Mouse (Mus musculus): Measurements from ENCODE around the gene Arfgef3. TPM values are rescaled to one million over a fixed set of nuclear protein-coding genes. Genes with fewer than 3 reads are reported as not detected.

The Arfgef3 gene
- total and polyA plus RNA-seq, 3 experiments: not detected

DNA sequence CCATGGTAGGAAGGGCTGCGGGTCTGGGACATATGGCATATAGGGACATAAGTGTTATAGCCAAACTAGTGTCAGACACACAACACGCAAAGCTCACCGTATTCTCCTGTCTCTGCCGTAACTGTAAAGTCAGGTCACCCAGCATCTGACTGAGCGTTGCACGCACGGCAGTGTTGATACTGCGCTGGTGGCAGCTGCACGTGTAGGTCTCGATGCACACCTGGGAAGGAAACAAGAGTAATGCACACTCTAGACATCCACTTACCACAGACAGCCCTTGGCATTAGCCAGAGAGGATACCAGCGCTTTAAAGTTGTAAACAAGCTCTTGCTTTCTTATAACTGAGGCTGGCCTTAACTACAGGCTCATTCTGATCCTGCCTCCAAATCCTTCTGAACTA, 79.0 kb downstream of the Arfgef3 start:
- Histone ChIP-seq H3K4me1 (ENCODE audit: control insufficient read depth in 1 of 2, insufficient read depth in 2 of 2, low read length in 2 of 2) (no peaks in the 10 kb centered on the region), H3K4me3 (ENCODE audit: control insufficient read depth in 1 of 2, insufficient read depth in 1 of 2, low read depth in 2 of 2, low read length in 2 of 2) (no peak overlapping the region), H3K9me3 (replicated peaks; ENCODE audit: insufficient read depth, low read length) (no peaks in the 10 kb centered on the region), H3K27me3 (ENCODE audit: control insufficient read depth in 1 of 2, insufficient read depth in 2 of 2, low read length in 2 of 2) (no peaks in the 10 kb centered on the region), H3K79me2 (ENCODE audit: control insufficient read depth, insufficient read depth, low read length, poor library complexity) (no peaks in the 10 kb centered on the region), H3K27ac (ENCODE audit: control insufficient read depth, low read depth, low read length) (no peak overlapping the region), H3K36me3 (ENCODE audit: control insufficient read depth in 1 of 2, insufficient read depth in 2 of 2, low read length in 2 of 2) (no peaks in the 10 kb centered on the region), H3K9ac (ENCODE audit: control insufficient read depth, low read depth, low read length, poor library complexity, severe bottlenecking) (no peak overlapping the region)
- no peak for TF ChIP-seq RCOR1 (IDR thresholded peaks at IDR 0.05; ENCODE audit: low read depth, low read length)
- no peak for TF ChIP-seq KAT2A (conservative IDR thresholded peaks at IDR 0.05; ENCODE audit: low read depth, low read length)
- no peak for TF ChIP-seq POLR2AphosphoS5 (IDR thresholded peaks at IDR 0.05; ENCODE audit: borderline replicate concordance, low read depth, low read length)
- no peak for DNase-seq (ENCODE audit: low read depth, low spot score)

- DNase-seq (ENCODE audit: low read depth, low spot score): no peak
- H3K9me3 ChIP-seq (replicated peaks; ENCODE audit: insufficient read depth, low read length): no peaks in the 10 kb centered on the region
- no peaks in the 10 kb centered on the region for H3K4me1 ChIP-seq (ENCODE audit: control insufficient read depth in 1 of 2, insufficient read depth in 2 of 2, low read length in 2 of 2)
- no peaks in the 10 kb centered on the region for H3K27me3 ChIP-seq (ENCODE audit: control insufficient read depth in 1 of 2, insufficient read depth in 2 of 2, low read length in 2 of 2)
- H3K36me3 ChIP-seq (ENCODE audit: control insufficient read depth in 1 of 2, insufficient read depth in 2 of 2, low read length in 2 of 2): no peaks in the 10 kb centered on the region
- no peak overlapping the region for H3K27ac ChIP-seq (ENCODE audit: control insufficient read depth, low read depth, low read length)
- H3K4me3 ChIP-seq (ENCODE audit: control insufficient read depth in 1 of 2, insufficient read depth in 1 of 2, low read depth in 2 of 2, low read length in 2 of 2): no peak overlapping the region
- no peaks in the 10 kb centered on the region for H3K79me2 ChIP-seq (ENCODE audit: control insufficient read depth, insufficient read depth, low read length, poor library complexity)
- no peak for TF ChIP-seq HCFC1 (IDR thresholded peaks at IDR 0.05; ENCODE audit: low read depth, low read length)
- TF ChIP-seq MAFK (IDR thresholded peaks at IDR 0.05; ENCODE audit: borderline replicate concordance, low read depth, low read length): no peak
- no peak for TF ChIP-seq KAT2A (conservative IDR thresholded peaks at IDR 0.05; ENCODE audit: low read depth, low read length)
- TF ChIP-seq ELF1 (IDR thresholded peaks at IDR 0.05; ENCODE audit: low read depth, low read length): no peak
- TF ChIP-seq POLR2AphosphoS5 (IDR thresholded peaks at IDR 0.05; ENCODE audit: borderline replicate concordance, low read depth, low read length): no peak
- no peak for TF ChIP-seq JUND (IDR thresholded peaks at IDR 0.05; ENCODE audit: low read depth, low read length)
- no peak for TF ChIP-seq POLR2A (IDR thresholded peaks at IDR 0.05; ENCODE audit: control insufficient read depth in 1 of 2, insufficient read depth in 1 of 2, low read depth in 1 of 2, low read length in 2 of 2, poor library complexity in 1 of 2)
- TF ChIP-seq MEF2A (IDR thresholded peaks at IDR 0.05; ENCODE audit: extremely low read depth, insufficient replicate concordance, low read depth, low read length, poor library complexity, severe bottlenecking): no peak
- TF ChIP-seq CTCF (IDR thresholded peaks at IDR 0.05 in 2 of 3, conservative IDR thresholded peaks at IDR 0.05 in 1 of 3; ENCODE audit: control insufficient read depth in 1 of 3, insufficient read depth in 1 of 3, low read depth in 2 of 3, low read length in 3 of 3, poor library complexity in 1 of 3, severe bottlenecking in 1 of 3): no peak
- no peak for TF ChIP-seq USF2 (IDR thresholded peaks at IDR 0.05; ENCODE audit: borderline replicate concordance in 1 of 2, insufficient read depth in 1 of 2, low read depth in 1 of 2, low read length in 2 of 2)
- no peak for TF ChIP-seq SIN3A (IDR thresholded peaks at IDR 0.05; ENCODE audit: low read length)
- no peak for TF ChIP-seq TBP (IDR thresholded peaks at IDR 0.05; ENCODE audit: low read depth, low read length)
- H3K9ac ChIP-seq (ENCODE audit: control insufficient read depth, low read depth, low read length, poor library complexity, severe bottlenecking): no peak overlapping the region
These were observed 79.7 kb downstream of the Arfgef3 start for GRCm38 (mm10) chr10:18664016-18664415.

DNA sequence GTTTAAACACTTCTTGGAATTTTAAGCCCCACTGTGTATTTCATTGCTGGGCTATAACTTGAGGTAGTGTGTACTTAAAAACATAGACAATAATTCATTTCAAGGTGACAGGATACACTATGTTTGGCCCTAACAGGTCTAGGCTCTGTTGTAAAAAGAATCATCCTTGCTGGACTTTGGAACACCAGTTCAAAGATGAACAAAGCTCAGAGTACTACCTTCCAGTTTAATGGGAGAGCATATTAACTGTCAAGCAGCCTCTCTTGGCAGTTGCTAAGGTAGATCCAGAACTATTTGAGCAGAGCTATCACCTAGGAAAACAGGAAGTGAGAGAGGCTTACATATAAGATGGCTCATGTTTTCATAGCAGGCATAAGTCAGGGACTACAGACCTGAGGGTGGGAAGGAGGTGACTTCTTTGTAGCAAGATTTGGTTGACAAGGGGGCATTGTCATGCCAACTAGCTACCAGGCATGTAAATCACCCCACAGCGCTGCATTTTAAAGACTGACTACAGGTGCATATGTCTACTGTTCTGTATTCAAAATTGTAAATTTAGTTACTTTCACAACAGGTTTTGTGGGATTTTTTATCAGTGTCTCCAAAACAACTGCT, 82.0 kb downstream of the Arfgef3 start:
- no peaks in the 10 kb centered on the region for H3K9me3 ChIP-seq (replicated peaks; ENCODE audit: insufficient read depth, low read length)
- no peak overlapping the region for H3K4me3 ChIP-seq (ENCODE audit: control insufficient read depth in 1 of 2, insufficient read depth in 1 of 2, low read depth in 2 of 2, low read length in 2 of 2)
- TF ChIP-seq MEF2A (IDR thresholded peaks at IDR 0.05; ENCODE audit: extremely low read depth, insufficient replicate concordance, low read depth, low read length, poor library complexity, severe bottlenecking): no peak
- TF ChIP-seq USF2 (IDR thresholded peaks at IDR 0.05; ENCODE audit: borderline replicate concordance in 1 of 2, insufficient read depth in 1 of 2, low read depth in 1 of 2, low read length in 2 of 2): no peak
- TF ChIP-seq USF1 (IDR thresholded peaks at IDR 0.05; ENCODE audit: low read depth, low read length): no peak
- no peak for TF ChIP-seq ELF1 (IDR thresholded peaks at IDR 0.05; ENCODE audit: low read depth, low read length)
- TF ChIP-seq MXI1 (IDR thresholded peaks at IDR 0.05; ENCODE audit: low read depth, low read length): no peak
- TF ChIP-seq CTCF (IDR thresholded peaks at IDR 0.05 in 2 of 3, conservative IDR thresholded peaks at IDR 0.05 in 1 of 3; ENCODE audit: control insufficient read depth in 1 of 3, insufficient read depth in 1 of 3, low read depth in 2 of 3, low read length in 3 of 3, poor library complexity in 1 of 3, severe bottlenecking in 1 of 3): no peak
- no peak for TF ChIP-seq E2F4 (IDR thresholded peaks at IDR 0.05; ENCODE audit: borderline replicate concordance, low read depth, low read length)
- H3K36me3 ChIP-seq (ENCODE audit: control insufficient read depth in 1 of 2, insufficient read depth in 2 of 2, low read length in 2 of 2): no peaks in the 10 kb centered on the region
- H3K9ac ChIP-seq (ENCODE audit: control insufficient read depth, low read depth, low read length, poor library complexity, severe bottlenecking): no peak overlapping the region
- H3K27me3 ChIP-seq (ENCODE audit: control insufficient read depth in 1 of 2, insufficient read depth in 2 of 2, low read length in 2 of 2): no peaks in the 10 kb centered on the region
- H3K27ac ChIP-seq (ENCODE audit: control insufficient read depth, low read depth, low read length): no peak overlapping the region
- no peaks in the 10 kb centered on the region for H3K79me2 ChIP-seq (ENCODE audit: control insufficient read depth, insufficient read depth, low read length, poor library complexity)
- DNase-seq (ENCODE audit: low read depth, low spot score): no peak
- no peaks in the 10 kb centered on the region for H3K4me1 ChIP-seq (ENCODE audit: control insufficient read depth in 1 of 2, insufficient read depth in 2 of 2, low read length in 2 of 2)

Measured in MEL (cell line).